Mouse (Mus musculus) ES-E14 (cell line): ENCODE results near the gene Tcf19.

ENCODE experiments used
- CHD2 ChIP-seq: IDR thresholded peaks from 2 replicates; pipeline ENCODE4 v1.6.1; 2014; ENCODE audit warnings: mild to moderate bottlenecking, low read depth, low read length, inconsistent platforms
- HCFC1 ChIP-seq: IDR thresholded peaks from 2 replicates; pipeline ENCODE4 v1.6.1; 2012; ENCODE audit warnings: low read length, inconsistent platforms, borderline replicate concordance; ENCODE audit not compliant: insufficient read depth
- MAFK ChIP-seq: IDR thresholded peaks from 2 replicates; pipeline ENCODE4 v1.6.1; 2014; ENCODE audit warnings: mild to moderate bottlenecking, low read depth, low read length, inconsistent platforms; ENCODE audit not compliant: insufficient read depth
- ZC3H11A ChIP-seq: IDR thresholded peaks from 2 replicates; pipeline ENCODE4 v1.6.1; 2012; ENCODE audit warnings: low read depth, mild to moderate bottlenecking, inconsistent platforms, low read length, borderline replicate concordance
- ZNF384 ChIP-seq: IDR thresholded peaks from 2 replicates; pipeline ENCODE4 v1.6.1; 2012; ENCODE audit warnings: low read depth, low read length, inconsistent platforms

DNA sequence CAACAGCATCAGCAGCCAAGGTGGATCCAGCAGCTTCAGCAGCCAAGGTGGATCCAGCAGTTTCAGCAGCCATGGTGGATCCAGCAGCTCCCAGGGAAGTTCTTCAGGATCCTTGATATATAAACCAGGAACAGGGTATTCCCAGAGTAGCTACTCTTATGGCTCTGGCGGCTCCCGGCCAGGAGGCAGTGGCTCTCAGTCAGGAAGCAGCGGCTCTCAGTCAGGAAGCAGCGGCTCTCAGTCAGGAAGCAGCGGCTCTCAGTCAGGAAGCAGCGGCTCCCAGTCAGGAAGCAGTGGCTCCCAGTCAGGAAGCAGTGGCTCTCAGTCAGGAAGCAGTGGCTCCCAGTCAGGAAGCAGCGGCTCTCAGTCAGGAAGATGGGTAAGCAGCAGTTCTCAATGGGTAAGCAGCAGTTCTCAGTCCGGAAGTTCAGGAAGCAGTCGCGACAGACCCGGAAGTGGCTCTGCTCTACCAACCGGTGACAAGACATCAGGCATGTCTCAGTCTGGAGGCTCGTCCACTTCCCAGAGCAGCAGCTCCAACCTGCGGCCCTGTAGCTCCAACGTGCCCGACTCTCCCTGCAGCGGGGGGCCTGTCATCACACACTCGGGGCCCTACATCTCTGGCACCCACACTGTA is 38.3 kb upstream of the Tcf19 start:
- TF ChIP-seq MAFK (no peak), HCFC1 (no peak), CHD2 (no peak), ZNF384 (no peak), ZC3H11A (no peak)
